Mouse (Mus musculus) spleen, postnatal 36 days (tissue): ENCODE results near the gene Cul4a.
"Not testable (repeated sequence)": the region's sequence is repeated elsewhere in the genome, so short reads cannot be mapped to it uniquely, and the experiment has no call there.

Experiments
- DNase-seq, 2 experiments: peaks; one replicate each; pipeline ENCODE4 v3.0.0; 2022; ENCODE audit warnings: low spot score in 2 of 2, mixed read lengths in 1 of 2

The Cul4a gene

GRCm38 (mm10) chr8:13105087-13105881 is at the start of gene Cul4a, which contains the start of gene Pcid2:
Gene Cul4a (plus strand): TSS chr8:13105621.
Gene Pcid2 (minus strand): TSS chr8:13105459.
- peak; percentile 96 to 97 for DNase-seq

GRCm38 (mm10) chr8:13057351-13057750 is 48.1 kb upstream of the Cul4a start:
- no peak for DNase-seq

DNA sequence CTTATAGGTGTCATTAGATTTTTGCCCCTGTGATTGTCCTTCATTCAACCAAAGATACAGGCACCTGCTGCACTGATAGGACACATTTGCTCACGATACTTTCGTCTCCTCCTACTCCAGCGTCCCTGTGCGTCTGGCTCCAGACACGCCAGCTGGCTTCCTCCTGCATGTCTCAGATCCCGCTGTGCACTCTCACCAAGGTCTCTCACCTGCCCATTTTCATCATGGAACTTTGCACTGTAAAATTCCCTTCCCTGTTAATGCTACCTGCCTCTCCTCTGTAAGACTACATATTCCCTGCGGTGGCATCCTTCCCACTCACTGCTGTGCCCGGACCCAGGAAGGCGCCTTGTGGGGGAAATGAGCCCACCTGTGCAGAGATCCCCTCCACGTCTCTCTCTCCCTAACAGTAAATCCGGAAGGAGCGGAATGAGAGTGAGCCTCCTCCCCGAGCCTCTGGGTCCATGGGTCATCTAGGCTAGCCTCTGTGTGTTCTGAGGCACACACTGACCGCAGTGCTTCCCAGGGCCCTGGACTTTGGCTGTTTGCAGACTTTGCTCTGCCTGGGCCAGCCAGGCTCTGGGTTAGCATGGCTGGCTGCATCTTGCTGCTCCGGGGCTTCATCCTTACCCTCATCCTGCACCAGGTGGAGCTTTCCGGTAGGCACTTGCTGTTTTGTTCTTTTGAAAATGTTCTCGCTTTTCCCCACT is 44.8 kb upstream of the Cul4a start, which contains the start of gene Proz:
Gene Proz (plus strand): TSS at position 474 of the 710 bp plus-strand sequence.
- no peak for DNase-seq

- DNase-seq = no peak
Observed at GRCm38 (mm10) chr8:13063112-13063511, 42.3 kb upstream of the Cul4a start.

GRCm38 (mm10) chr8:13073255-13073654 is 32.2 kb upstream of the Cul4a start:
- DNase-seq = no peak

- DNase-seq = no peak
Observed at GRCm38 (mm10) chr8:13075044-13075443, 30.4 kb upstream of the Cul4a start.

GRCm38 (mm10) chr8:13075579-13075978 is 29.8 kb upstream of the Cul4a start:
- not testable (repeated sequence) for DNase-seq

GRCm38 (mm10) chr8:13077542-13077941 is 27.9 kb upstream of the Cul4a start:
- no peak for DNase-seq

DNA sequence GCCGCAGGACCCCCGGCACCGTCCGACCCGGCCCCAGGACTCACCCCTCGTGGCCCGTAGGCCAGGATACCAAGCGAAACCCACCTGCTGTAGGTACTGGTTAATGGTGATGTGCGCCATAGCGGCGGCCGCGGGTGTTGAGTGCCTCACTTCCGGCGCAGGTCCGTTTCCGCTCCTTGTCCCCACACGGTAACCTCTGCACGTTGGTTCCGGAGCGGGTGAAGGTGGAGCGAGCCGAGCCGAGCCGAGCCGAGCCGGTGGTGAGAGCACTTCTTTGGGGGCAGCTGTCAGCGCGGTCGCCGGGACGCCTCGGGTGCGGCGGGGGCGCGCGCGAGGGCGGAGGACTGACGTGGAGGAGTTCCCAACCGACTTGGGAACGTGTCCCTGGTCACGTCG is 732 bp upstream of the Cul4a start:
- DNase-seq = peak; percentile 84 to 89

GRCm38 (mm10) chr8:13105908-13106551 is 609 bp downstream of the Cul4a start:
- peak; percentile 36 to 43 for DNase-seq

DNA sequence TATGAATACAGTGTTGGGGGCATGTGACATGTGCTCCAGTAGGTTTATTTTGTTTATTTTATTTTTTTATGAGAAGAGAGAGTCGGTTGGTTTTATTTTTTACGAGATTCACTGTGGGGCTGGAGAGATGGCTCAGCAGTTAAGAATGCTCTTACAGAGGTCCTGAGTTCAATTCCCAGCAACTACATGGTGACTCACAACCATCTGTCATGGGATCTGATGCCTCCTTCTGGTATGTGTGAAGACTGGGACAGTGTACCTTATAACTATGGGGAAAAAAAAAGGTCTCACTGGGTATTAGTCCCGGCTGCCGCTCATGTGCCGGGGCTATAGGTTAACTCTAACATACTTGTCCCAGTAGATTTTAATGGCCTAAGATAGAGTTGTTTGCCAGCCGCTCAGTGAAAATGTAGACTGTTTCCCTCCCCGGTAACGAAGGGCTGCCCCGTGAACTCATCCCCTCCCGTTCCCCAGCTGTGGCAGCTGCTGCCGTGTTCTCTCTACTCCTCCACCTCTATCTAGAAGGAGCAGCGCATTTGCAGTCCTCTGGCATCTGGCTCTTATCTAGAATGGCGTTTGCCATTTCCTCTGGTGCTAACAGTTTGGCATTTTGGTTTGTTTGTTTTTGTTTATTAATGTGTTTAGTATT is 2.7 kb downstream of the Cul4a start:
- peak; percentile 53 to 69 for DNase-seq

DNA sequence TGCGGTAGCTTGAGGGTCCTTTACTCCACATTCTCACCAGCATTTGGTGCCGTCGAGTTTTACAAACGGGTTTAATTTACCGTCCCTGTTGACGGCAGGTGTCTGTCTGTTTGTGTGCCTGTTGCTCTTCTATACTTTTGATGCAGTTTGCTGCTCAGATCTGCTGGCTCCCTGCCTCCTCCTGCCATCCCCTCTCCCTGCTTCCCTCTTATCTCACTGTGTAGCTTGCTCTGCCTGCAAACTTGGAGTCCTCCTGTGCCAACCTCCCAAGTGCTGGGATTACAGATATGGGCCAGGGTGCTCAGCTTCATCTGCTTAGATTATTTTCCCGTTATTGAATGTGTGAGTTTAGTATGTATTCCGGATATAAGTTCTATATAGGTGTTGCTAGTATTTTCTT is 3.5 kb downstream of the Cul4a start:
- DNase-seq = peak; percentile 60 to 71

GRCm38 (mm10) chr8:13109416-13109960 is 4.1 kb downstream of the Cul4a start:
- DNase-seq = no peak

DNA sequence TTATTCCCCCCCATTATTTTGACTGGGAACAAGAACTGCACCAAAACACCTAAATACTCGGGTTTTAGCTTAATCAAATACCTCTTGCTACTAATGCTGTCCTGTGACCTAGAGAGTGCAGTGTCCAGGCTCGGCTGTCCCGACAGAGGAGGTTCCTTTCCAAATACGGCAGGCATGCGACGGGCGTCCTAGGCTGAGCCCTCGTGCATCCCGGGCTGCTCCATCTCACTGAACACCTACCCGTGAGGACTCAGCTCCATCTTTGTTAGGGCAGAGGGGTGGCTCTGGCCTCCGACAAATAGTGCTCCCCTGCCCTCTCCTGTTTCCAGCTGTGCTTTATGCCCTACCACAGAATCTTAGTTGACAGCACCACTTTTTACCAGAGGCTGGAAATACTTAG is 6.5 kb downstream of the Cul4a start:
- no peak for DNase-seq

- DNase-seq = no peak
Observed at GRCm38 (mm10) chr8:13113232-13113631, 7.8 kb downstream of the Cul4a start.

DNA sequence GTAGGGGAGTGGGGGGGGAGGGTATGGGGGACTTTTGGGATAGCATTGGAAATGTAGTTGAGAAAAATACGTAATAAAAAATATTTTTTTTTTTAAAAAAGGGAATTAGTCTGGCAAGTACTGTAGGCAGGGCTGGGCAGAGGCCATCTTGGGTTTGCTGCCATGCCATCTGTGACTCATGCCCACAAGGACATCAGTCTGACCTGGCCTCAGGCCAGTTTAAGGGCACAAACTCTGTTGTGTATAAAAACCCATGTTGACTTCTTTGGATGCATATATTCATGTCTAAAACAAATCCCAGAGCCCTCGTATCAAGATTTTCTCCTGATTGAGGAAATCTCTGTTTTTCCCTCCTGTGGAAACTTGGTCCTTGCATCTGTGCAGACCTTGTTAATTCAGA is 11.7 kb downstream of the Cul4a start:
- DNase-seq = no peak

- no peak for DNase-seq
Observed at GRCm38 (mm10) chr8:13118516-13118915, 13.1 kb downstream of the Cul4a start.

DNA sequence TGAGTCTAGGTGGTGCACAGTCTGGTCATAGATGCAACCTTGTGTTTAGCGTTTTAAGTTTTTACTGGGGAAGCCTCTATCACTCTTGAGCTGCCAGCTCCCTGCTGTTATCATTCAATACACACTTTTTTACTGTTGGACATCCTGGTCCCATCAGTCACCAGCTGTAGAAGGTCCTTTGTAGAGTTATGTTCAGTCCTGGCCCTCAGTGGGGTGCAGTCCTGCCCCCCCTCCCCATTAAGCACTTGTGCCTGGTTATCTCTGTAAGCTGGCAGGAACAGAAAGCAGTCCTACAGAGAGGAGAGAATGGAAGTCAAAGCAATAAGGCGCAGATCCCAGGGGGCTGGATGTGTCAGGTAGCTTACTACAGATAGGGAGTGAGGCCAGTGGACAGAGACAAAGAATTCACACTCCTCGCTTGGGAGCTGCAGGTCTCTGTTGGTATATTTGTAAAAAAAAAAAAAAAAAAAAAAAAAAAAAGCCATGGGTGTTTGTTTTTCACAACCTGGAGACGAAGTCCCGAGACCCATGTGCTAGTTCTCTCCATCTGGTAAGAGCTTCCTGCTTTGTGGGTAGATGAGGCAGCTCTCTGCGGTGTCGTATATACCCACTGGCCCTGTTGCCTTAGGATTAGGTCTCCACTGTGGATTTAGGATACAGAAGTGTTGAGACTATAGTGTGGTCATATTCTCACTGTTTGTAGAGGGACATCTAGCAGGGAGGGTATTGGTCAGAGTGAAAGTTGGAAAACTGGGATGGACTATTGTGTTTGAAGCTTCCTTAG is 15.7 kb downstream of the Cul4a start:
- DNase-seq = peak; percentile 8 to 22

GRCm38 (mm10) chr8:13122887-13123421 is 17.5 kb downstream of the Cul4a start:
- no peak for DNase-seq

DNA sequence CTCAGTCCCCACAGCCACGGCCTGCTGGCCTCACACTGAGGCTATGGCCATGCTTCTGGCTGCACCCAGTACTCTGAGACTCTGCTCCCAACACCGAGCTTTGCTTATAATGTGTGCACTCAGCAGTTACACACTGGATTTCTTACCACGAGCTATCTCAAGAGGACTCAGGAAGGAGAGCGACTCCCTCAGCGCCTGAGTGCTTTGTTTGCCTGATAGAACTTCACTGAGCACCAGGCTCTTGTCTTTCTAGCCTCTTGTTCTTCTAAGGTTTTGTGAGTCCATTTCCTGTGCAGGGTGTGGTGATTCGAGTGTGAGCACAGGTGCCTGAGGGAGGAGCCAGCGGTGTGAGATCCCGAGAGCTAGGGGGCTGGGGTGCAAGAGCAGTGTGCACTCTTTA is 19.5 kb downstream of the Cul4a start:
- no peak for DNase-seq

GRCm38 (mm10) chr8:13132220-13132619 is 26.8 kb downstream of the Cul4a start:
- peak; percentile 30 to 46 for DNase-seq
